Mouse (Mus musculus): Measurements from ENCODE around the gene Lin7b. TPM values are rescaled to one million over a fixed set of nuclear protein-coding genes. Genes with fewer than 3 reads are reported as not detected.

The Lin7b gene
- total RNA-seq, 2 experiments from 2014 or later: 0.97 to 1.1 TPM

DNA sequence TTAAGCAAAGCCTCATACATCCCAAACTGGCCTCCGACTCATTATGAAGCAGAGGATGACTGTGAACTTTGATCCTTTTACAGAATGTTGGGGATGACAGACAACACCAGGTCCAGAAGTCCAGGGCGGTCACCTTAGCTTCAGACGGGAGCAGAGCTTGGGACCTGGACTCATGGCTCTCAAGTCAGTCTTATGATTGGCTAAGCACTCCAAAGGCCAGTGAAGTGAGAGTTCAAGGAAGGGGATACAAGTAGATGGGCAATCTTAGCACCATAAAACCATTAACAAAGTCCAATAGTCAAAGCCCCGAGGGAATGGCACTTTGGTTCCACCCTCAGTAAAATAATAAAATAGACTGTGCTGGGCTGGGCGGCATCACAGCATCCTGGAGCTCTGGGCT, 47.3 kb downstream of the Lin7b start:
- intact Hi-C loops (cut with DNase I): no loop called here
- DNase-seq: no peak

DNA sequence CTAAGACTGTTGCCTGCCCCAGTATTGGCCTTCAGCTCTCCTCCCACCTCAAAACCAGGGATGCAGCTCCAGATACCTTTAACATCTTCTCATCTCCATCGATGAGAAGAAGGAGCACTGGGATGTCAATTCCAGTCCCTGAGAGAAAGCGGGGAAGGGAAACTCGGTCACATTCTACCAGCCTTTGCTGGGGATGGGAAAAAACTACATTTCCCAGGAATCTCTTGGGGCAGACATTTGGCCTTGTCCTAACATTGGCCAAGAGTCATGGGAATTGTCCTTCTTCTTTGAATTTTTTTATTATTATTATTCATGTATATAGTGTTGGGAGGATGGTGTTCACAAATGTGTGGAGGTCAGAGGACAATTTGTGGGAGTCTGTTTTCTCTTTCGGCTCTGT, 48.1 kb downstream of the Lin7b start:
- intact Hi-C loops (cut with DNase I): no loop called here
- no peak for DNase-seq

Other genes starting within 250 kb of the Lin7b start
- 100 to 1,000 TPM; 752 to 773 TPM for gene Rps11, start 246.1 kb downstream of the Lin7b start, total RNA-seq (2021)
- gene Rpl13a, start 241.8 kb downstream of the Lin7b start, total RNA-seq (2021): 100 to 1,000 TPM; 809 to 865 TPM
- not detected for gene Gm45713, start 234.4 kb downstream of the Lin7b start, total RNA-seq (2021)
- gene Flt3l, start 234.2 kb downstream of the Lin7b start, total RNA-seq (2021): 1 to 10 TPM; 5.7 to 6.5 TPM
- gene Pih1d1, start 216.3 kb downstream of the Lin7b start, total RNA-seq (2021): 10 to 100 TPM; 47.1 to 49.0 TPM
- gene Aldh16a1, start 216.0 kb downstream of the Lin7b start, total RNA-seq (2021): 10 to 100 TPM; 36.6 to 48.2 TPM
- 1 to 10 TPM; 6.1 to 6.7 TPM for gene Slc17a7, start 206.6 kb downstream of the Lin7b start, total RNA-seq (2021)
- not detected for gene Gfy, start 191.0 kb downstream of the Lin7b start, total RNA-seq (2021)
- gene Pth2, start 189.6 kb downstream of the Lin7b start, total RNA-seq (2021): not detected
- gene Ccdc155, start 165.7 kb downstream of the Lin7b start, total RNA-seq (2021): not detected
- gene Dkkl1, start 158.4 kb downstream of the Lin7b start, total RNA-seq (2021): not detected
- 10 to 100 TPM; 27.5 to 32.3 TPM for gene Tead2, start 154.8 kb downstream of the Lin7b start, total RNA-seq (2021)
- gene Cd37, start 131.5 kb downstream of the Lin7b start, total RNA-seq (2021): 1 to 10 TPM; 3.0 to 4.0 TPM
- not detected for gene Slc6a16, start 129.5 kb downstream of the Lin7b start, total RNA-seq (2021)
- gene Slc6a21, start 93.1 kb downstream of the Lin7b start, total RNA-seq (2021): not detected
- 10 to 100 TPM; 21.0 to 26.1 TPM for gene Trpm4, start 36.8 kb downstream of the Lin7b start, total RNA-seq (2021)
- 100 to 1,000 TPM; 320 to 351 TPM for gene Hrc, start 35.3 kb downstream of the Lin7b start, total RNA-seq (2021)
- gene Ppfia3, start 3.6 kb downstream of the Lin7b start, total RNA-seq (2021): under 1 TPM; 0.22 to 0.31 TPM
- gene Snrnp70, start 25.2 kb upstream of the Lin7b start, total RNA-seq (2021): 100 to 1,000 TPM; 146 to 161 TPM
- under 1 TPM; 0.41 to 0.79 TPM for gene Kcna7, start 35.1 kb upstream of the Lin7b start, total RNA-seq (2021)
- under 1 TPM; 0.22 to 0.26 TPM for gene Ntf5, start 43.1 kb upstream of the Lin7b start, total RNA-seq (2021)
- gene Lhb, start 50.2 kb upstream of the Lin7b start, total RNA-seq (2021): not detected
- gene Gys1, start 64.3 kb upstream of the Lin7b start, total RNA-seq (2021): 10 to 100 TPM; 74.6 to 79.0 TPM
- 10 to 100 TPM; 30.4 to 30.7 TPM for gene Ruvbl2, start 67.5 kb upstream of the Lin7b start, total RNA-seq (2021)
- gene Ftl1, start 89.3 kb upstream of the Lin7b start, total RNA-seq (2021): 100 to 1,000 TPM; 232 to 268 TPM
- gene Bax, start 96.3 kb upstream of the Lin7b start, total RNA-seq (2021): 10 to 100 TPM; 44.5 to 45.8 TPM
- gene Tulp2, start 111.3 kb upstream of the Lin7b start, total RNA-seq (2021): not detected
- 1 to 10 TPM; 2.2 to 2.5 TPM for gene Gm45808, start 116.2 kb upstream of the Lin7b start, total RNA-seq (2021)
- gene Dhdh, start 118.2 kb upstream of the Lin7b start, total RNA-seq (2021): 1 to 10 TPM; 4.7 to 6.0 TPM
- 100 to 1,000 TPM; 144 to 151 TPM for gene Nucb1, start 139.8 kb upstream of the Lin7b start, total RNA-seq (2021)
- gene Ppp1r15a, start 155.7 kb upstream of the Lin7b start, total RNA-seq (2021): 10 to 100 TPM; 24.5 to 45.4 TPM
- 1 to 10 TPM; 4.1 to 5.6 TPM for gene Plekha4, start 155.7 kb upstream of the Lin7b start, total RNA-seq (2021)
- under 1 TPM; 0.25 to 0.34 TPM for gene Hsd17b14, start 184.3 kb upstream of the Lin7b start, total RNA-seq (2021)
- gene Bcat2, start 199.6 kb upstream of the Lin7b start, total RNA-seq (2021): 10 to 100 TPM; 54.7 to 54.9 TPM
- not detected for gene Fgf21, start 244.9 kb upstream of the Lin7b start, total RNA-seq (2021)
- gene Fut1, start 246.7 kb upstream of the Lin7b start, total RNA-seq (2021): not detected

All from heart, postnatal 10 days (tissue).